Mouse (Mus musculus) left cerebral cortex, adult 18-20 months (tissue): Measurements from ENCODE around the gene Esm1. TPM values are rescaled to one million over a fixed set of nuclear protein-coding genes. Genes with fewer than 3 reads are reported as not detected.
A peak's percentile ranks its signal among the peaks of the same experiment; 100 is the strongest.
"Not testable (repeated sequence)": the region's sequence is repeated elsewhere in the genome, so short reads cannot be mapped to it uniquely, and the experiment has no call there.

Experiments
- DNase-seq, 2 experiments: peaks; one replicate each; pipeline ENCODE4 v3.0.0; 2021 to 2022; ENCODE audit warnings: low spot score in 2 of 2, mixed read lengths in 1 of 2
- total RNA-seq, 2 experiments: library from RNA; stranded (reverse); gene quantifications; 2 replicates each; pipeline ENCODE4 v1.2.3; 2021

Gene Esm1
- total RNA-seq, 2 experiments from 2014 or later = 0.21 TPM; not detected in 1

DNA sequence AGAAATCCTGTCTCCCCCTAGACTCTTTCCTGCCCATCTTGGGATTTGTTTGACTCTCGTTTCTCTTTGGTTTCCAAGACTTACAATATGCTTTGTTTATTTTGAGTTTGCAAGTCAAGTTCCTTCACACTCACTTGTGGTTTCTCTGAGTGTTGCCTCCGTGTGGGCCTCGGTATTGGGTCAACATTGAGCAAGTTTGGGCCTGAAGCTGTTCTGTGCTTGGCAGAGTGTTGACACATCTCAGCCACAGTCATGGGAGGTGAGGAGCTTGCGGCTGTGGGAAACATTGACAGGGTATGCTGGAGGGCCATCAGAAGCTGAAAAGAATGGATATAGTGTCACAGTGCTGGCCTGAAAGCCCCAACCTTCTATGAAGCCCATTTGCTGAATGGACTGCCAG is 17.6 kb downstream of the Esm1 start:
- no peak for DNase-seq

DNA sequence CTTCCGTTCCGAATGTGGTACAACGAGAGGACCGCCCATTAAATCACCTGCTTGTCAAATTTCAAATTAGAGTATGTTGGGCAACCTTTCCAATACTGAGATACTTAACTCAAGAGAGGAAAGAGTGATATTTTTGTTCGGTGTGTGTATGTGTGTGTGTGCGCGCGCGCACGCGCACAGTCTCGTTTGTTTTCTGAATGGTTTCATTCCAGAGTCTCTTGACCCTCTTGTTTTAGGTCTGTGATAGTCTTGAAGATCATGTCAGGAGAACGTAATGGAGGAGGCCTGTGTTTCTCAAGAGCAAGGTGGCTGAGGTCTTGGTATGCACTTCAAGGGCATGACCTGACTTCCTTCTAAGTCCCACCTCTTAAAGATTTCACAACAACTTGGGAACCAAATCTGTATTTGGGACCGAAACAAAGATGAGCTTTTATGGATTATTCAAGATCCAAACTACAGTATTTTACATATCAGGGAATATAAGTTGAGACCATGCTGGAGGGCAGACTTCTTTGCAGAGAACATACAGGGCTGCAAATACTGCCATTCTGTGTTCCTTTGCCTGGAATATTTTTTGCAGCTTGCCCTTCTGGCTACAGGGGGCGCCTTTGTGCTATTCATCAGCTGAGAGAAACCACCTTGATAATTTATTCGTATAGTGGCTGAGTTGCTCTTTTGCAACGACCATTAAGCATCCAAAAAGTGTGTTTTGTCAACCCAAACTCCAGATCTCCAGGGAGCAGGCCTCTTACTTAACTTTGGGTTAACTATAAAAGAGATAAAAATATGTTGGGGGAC is 18.4 kb downstream of the Esm1 start:
- peak in 1 of 2 experiments; percentile 6 for DNase-seq

DNA sequence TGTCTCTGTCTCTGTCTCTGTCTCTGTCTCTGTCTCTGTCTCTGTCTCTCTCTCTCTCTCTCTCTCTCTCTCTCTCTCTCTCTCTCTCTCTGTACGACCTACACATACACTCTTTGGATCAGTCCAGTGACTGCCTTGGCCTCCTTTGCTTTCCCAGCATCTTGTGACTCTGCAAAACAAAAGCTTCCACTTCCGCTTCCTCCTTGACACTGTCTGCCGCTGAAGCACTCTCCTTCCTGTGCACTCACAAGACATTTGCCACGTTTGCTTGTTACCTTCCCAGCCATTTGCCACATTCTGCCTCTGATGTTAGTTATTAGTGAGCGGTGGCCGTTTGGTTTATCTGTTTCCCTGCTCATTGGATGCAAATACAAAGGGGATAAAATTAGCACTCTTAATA is 32.7 kb downstream of the Esm1 start:
- DNase-seq = no peak

DNA sequence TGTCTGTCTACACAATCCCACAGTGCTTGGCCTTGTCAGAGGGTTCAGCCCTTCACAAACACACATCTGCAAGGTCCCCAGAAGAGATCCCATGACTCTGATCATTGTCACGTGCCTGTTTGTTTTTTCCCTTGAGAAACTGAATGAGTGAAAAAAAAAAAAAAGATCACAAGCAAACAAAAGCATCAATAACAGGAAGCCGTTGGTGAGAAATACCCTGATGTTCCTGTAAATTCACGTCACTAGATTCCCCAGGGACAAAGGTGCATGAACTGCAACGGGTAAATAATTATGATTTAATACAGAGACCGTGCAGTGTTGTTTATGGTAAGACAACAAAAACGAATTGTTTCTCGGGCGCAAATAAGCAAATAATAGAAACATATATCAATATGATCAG is 35.6 kb downstream of the Esm1 start:
- DNase-seq = no peak

DNA sequence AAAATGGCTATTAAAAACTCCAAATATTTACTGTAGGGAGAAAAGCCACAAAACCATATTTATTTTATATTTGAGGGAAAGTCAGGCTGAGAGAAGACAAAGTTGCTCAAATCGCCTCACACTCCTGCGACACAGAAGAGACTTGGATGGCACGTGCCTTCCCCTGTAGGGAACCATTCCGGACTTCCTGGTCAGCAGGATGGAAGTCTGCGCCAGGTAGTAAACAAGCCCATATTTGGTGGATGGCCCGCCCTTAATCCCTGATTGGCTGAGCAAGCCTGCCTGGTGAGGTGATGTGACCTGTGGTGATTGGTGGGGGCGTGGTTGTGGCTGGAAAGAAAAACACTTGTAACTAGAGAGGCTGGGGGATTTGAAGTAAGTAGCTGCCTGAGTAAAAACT is 43.1 kb downstream of the Esm1 start:
- not testable (repeated sequence) for DNase-seq

DNA sequence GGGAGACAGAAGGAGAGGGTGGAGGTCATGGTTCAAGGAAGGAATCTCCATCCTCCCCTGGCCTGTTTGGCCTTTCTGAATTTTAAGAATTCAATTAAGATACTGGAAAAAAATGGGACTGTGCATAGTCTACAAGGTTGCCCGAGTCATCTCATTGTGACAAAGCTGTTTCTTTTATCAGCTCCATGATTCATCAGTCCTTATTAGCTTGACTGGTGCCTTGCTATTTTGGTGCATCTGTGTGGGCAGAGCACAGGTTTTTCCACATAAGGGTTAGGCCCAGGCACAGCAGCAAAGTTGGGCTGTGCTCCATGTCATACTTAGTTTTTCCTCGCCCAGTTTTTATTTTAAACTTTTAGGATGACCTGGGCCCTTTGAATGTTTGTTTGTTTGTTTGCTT is 47.3 kb downstream of the Esm1 start:
- no peak for DNase-seq

DNA sequence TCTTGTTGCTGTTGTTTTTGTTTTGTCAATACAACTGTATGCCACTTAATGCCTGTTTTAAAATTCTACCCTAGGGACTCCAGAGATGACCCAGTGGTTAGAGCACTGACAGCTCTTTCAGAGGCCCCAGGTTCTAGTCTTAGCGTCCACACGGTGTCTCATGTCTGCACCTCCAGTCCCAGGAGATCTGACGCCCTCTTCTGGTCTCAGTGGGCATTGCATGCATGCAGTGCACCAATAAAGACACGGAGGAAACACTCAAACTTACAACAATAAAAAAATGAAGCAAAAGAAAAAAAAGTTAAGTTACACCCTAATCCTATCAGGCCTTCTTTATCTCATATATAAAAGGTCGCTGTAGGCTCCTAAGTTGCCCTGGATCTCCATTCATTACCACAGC is 47.7 kb downstream of the Esm1 start:
- no peak for DNase-seq

DNA sequence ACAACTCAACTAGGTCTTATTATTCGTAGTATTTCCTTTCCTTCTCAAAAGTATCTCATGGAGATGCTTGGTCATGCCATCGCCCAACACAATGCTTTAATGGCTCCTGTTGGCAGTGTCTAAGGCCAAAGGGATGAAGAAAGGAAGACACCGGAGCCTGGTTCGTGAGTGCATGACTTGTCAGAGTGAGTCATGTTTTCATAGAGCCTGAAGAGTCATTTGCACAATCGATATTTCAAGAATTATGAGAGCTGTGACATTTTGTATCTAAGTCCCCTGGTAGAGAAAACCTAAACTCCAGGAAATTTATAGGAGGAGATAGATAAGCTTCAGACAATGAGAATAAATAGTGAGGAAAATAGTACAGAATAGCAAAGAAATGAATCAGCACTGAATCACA is 49.8 kb downstream of the Esm1 start:
- DNase-seq = no peak

DNA sequence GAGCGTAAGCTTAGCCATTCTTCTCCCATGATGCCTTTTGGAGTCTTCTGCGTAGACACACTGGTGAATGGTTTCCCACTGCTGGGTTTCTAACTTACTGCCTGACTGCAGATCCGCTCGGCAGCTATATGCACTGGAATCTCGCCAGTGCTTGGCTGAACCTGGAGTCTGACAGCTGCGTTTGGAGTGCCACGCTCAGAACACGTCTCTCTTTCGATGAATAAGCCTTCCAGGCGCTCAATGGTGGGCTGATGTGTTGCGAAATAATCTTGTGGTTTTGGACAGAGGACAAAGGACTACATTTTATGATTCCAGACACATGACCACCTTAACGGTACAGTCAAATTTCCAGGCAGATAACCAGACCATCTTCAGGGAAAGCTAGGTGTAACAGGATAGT is 53.4 kb downstream of the Esm1 start:
- DNase-seq = peak; percentile 34 to 38

DNA sequence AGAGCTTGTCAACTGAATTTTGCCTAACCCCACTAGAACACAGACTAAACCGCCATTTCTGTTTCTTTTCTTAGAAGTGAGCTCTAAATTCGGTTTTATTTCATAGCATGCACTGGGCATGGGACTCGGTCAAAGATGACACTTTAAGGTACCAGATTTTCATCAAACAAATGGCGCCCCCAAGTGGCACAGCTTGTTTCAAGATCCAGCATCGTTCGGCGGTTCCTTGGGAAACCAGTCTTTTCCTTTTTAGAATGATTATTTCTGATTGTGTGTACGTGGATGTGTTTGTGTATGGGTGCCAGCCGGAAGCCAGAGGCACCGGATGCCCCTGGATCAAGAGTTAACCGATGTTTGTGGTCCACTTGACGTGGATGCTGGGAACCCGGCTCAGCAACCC is 55.8 kb downstream of the Esm1 start:
- peak; percentile 47 to 71 for DNase-seq

DNA sequence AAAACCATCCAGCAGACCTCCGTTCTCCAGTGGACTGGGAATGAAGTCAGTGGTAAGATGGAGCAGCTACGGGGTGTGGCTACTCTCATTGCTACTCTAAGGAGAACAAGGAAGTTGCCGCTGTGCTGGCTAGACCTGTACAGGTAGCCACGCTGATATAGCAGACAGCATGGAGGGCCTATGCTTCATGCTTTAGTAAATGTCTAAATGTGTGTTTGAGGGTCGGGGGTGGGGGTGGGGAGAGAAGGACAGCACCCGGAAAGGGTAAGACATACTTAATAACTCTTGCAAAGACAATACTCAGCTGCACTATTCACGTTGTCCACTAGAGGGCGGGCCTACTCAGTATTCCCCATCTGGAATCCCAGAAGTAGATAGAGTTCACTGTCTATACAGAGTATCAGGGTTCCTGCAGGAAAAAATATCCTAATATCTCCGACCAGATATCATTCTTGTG is 57.1 kb downstream of the Esm1 start:
- peak; percentile 68 to 84 for DNase-seq

DNA sequence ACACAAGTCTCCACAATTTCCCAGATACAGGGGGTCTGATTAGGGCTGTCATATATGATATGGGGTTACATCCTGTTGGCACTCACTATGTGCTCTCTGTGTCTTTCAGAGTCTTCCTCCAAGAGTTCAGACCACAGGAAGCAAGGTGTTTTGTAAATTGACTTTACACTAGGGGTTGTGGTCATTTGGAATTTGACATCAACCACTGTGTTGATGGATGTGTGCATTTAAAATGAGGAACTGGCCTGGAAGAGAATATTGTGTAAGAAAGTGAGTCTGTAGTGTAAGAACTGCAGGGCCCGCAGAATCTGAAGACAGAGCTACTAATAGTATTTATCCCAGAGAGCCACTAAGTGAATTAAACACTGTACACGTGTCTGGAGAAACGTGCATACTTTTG is 57.7 kb downstream of the Esm1 start:
- DNase-seq = no peak

Other genes starting within 250 kb of the Esm1 start
- gene Ccno, start 221.9 kb upstream of the Esm1 start, total RNA-seq = 1 to 10 TPM; 1.4 to 1.9 TPM
- gene Mcidas, start 215.8 kb upstream of the Esm1 start, total RNA-seq = under 1 TPM; 0.30 to 0.45 TPM
- gene Cdc20b, start 174.5 kb upstream of the Esm1 start, total RNA-seq = not detected
- gene Gpx8, start 163.2 kb upstream of the Esm1 start, total RNA-seq = 1 to 10 TPM; 5.2 to 6.0 TPM
- gene Gzma, start 108.7 kb upstream of the Esm1 start, total RNA-seq = not detected
- under 1 TPM in 1 of 2 experiments, not detected in 1; 0.37 TPM for gene Gzmk, start 16.2 kb downstream of the Esm1 start, total RNA-seq
- 1 to 10 TPM; 1.4 TPM for gene BC067074, start 83.5 kb downstream of the Esm1 start, total RNA-seq